Mouse (Mus musculus) testis, adult 2 months (tissue): ENCODE measurements around the gene Cox4i1.
A peak's percentile ranks its signal among the peaks of the same experiment; 100 is the strongest.

Experiments
- CTCF ChIP-seq: fragments of 200-500 bp; IDR thresholded peaks from 2 replicates; pipeline ENCODE4 v1.5.1; 2012; ENCODE audit warnings: low read depth, mild to moderate bottlenecking, inconsistent platforms, low read length, moderate library complexity; ENCODE audit not compliant: control insufficient read depth, insufficient read depth, insufficient replicate concordance
- POLR2A ChIP-seq: fragments of 200-500 bp; IDR thresholded peaks from 2 replicates; pipeline ENCODE4 v1.6.1; 2012; ENCODE audit warnings: low read depth, mild to moderate bottlenecking, inconsistent platforms, low read length, moderate library complexity; ENCODE audit not compliant: control insufficient read depth

DNA sequence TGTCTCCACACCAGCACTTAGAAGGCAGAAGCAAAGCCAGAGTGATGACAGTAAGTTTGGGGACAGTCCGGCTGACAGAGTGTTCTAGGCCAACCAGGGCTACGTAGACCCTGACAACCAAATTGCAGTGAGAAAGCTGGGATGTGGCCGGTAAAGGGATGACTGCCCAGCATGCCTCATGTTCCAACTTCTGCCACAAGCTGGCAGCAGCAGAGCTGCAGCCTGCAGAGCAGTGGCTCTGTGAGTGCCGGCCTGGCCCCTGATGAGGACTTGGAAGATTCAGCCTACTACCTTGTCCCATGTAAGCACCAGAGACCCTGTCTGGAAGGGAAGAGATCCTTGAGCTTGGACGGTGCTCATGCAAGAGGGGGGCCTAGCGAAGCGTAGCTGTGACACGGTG is 7.7 kb downstream of the Cox4i1 start:
- TF ChIP-seq CTCF, result 0 out of 2 replicates have a peak, but pooled peaks have one; percentile 4
- TF ChIP-seq POLR2A, result no peak
